Mouse (Mus musculus): ENCODE results near the gene Cdh1. TPM values are rescaled to one million over a fixed set of nuclear protein-coding genes. Genes with fewer than 3 reads are reported as not detected.
"Not testable (repeated sequence)": the region's sequence is repeated elsewhere in the genome, so short reads cannot be mapped to it uniquely, and the experiment has no call there.

Gene Cdh1
- polyA plus RNA-seq, 1 experiment from 2014 or later = 74.0 TPM

- H3K27me3 ChIP-seq (ENCODE audit: insufficient read depth, low read length) = no peaks in the 10 kb centered on the region
- H3K9me3 ChIP-seq (replicated peaks; ENCODE audit: low read length) = no peaks in the 10 kb centered on the region
- TF ChIP-seq CTCF (IDR thresholded peaks at IDR 0.05; ENCODE audit: low read depth) = no peak
- H3K36me3 ChIP-seq (ENCODE audit: insufficient read depth, low read length) = no peaks in the 10 kb centered on the region
- ATAC-seq (replicated peaks; ENCODE audit: low FRiP score, low read depth) (peak; percentile 54; the same call in 1 of the 2 replicates), DNase-seq (ENCODE audit: low spot score) (no peak)
- no peak overlapping the region for H3K4me3 ChIP-seq (replicated peaks; ENCODE audit: low read depth, low read length)
- H3K4me1 ChIP-seq (replicated peaks; ENCODE audit: insufficient read depth, low read length) = no peaks in the 10 kb centered on the region
- peak overlapping the region; percentile 50; the same call in 1 of the 2 replicates for H3K27ac ChIP-seq
- no peak overlapping the region for H3K4me2 ChIP-seq (ENCODE audit: low read length)
- no peak overlapping the region for H3K9ac ChIP-seq (ENCODE audit: low read depth, low read length)
- 23% methylated on average over 3 of the region's 3 CpGs for WGBS
Measured at GRCm38 (mm10) chr8:106588443-106589431, 14.4 kb upstream of the Cdh1 start.

GRCm38 (mm10) chr8:106592458-106592857 is 10.7 kb upstream of the Cdh1 start:
- ATAC-seq (replicated peaks; ENCODE audit: low FRiP score, low read depth) (no peak), DNase-seq (ENCODE audit: low spot score) (no peak)
- WGBS = 86% methylated on average over 2 of the region's 3 CpGs
- no peaks in the 10 kb centered on the region for H3K9me3 ChIP-seq (replicated peaks; ENCODE audit: low read length)
- TF ChIP-seq CTCF (IDR thresholded peaks at IDR 0.05; ENCODE audit: low read depth) = no peak
- H3K4me2 ChIP-seq (ENCODE audit: low read length) = no peak overlapping the region
- H3K9ac ChIP-seq (ENCODE audit: low read depth, low read length) = no peak overlapping the region
- no peaks in the 10 kb centered on the region for H3K36me3 ChIP-seq (ENCODE audit: insufficient read depth, low read length)
- no peak overlapping the region for H3K4me3 ChIP-seq (replicated peaks; ENCODE audit: low read depth, low read length)
- H3K27me3 ChIP-seq (ENCODE audit: insufficient read depth, low read length) = no peaks in the 10 kb centered on the region
- H3K27ac ChIP-seq = no peak overlapping the region
- H3K4me1 ChIP-seq (replicated peaks; ENCODE audit: insufficient read depth, low read length) = no peaks in the 10 kb centered on the region

GRCm38 (mm10) chr8:106595623-106596022 is 7.5 kb upstream of the Cdh1 start:
- H3K4me1 ChIP-seq (replicated peaks; ENCODE audit: insufficient read depth, low read length); H3K4me2 ChIP-seq (ENCODE audit: low read length); DNase-seq (ENCODE audit: low spot score); H3K9ac ChIP-seq (ENCODE audit: low read depth, low read length); H3K9me3 ChIP-seq (replicated peaks; ENCODE audit: low read length); H3K27ac ChIP-seq; H3K36me3 ChIP-seq (ENCODE audit: insufficient read depth, low read length); ATAC-seq (replicated peaks; ENCODE audit: low FRiP score, low read depth); H3K4me3 ChIP-seq (replicated peaks; ENCODE audit: low read depth, low read length); H3K27me3 ChIP-seq (ENCODE audit: insufficient read depth, low read length): not testable (repeated sequence)
- WGBS = 90% methylated on average over 3 of the region's 3 CpGs

DNA sequence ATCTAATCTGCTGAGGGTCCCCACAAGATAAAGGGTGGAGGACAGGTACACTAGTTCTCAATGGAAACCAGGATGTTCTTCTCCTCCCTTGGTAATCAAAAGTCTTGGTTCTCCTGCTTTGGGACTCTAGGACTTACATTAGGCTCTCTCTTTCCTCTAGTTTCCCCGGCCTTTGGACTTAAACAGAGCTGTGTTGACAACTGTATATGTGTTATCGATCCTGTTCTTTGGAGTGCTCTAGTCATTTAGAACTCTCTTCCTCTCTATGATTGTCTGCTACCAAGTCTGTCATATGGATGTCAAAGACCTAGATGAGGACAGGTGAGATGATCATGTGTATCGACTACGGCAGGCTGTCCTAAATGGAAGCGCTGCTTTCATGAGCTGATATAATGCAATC is 6.1 kb upstream of the Cdh1 start:
- ATAC-seq (replicated peaks; ENCODE audit: low FRiP score, low read depth) (no peak), DNase-seq (ENCODE audit: low spot score) (no peak)
- H3K9me3 ChIP-seq (replicated peaks; ENCODE audit: low read length) = no peaks in the 10 kb centered on the region
- no peak overlapping the region for H3K4me3 ChIP-seq (replicated peaks; ENCODE audit: low read depth, low read length)
- H3K9ac ChIP-seq (ENCODE audit: low read depth, low read length) = no peak overlapping the region
- over 99% methylated on average over 5 of the region's 5 CpGs for WGBS
- H3K4me2 ChIP-seq (ENCODE audit: low read length) = no peak overlapping the region
- no peak overlapping the region for H3K27ac ChIP-seq
- no peaks in the 10 kb centered on the region for H3K4me1 ChIP-seq (replicated peaks; ENCODE audit: insufficient read depth, low read length)
- no peaks in the 10 kb centered on the region for H3K36me3 ChIP-seq (ENCODE audit: insufficient read depth, low read length)
- TF ChIP-seq CTCF (IDR thresholded peaks at IDR 0.05; ENCODE audit: low read depth) = no peak
- 0 out of 2 replicates have a peak, but pooled peaks cover under 1% of the 10 kb centered on the region for H3K27me3 ChIP-seq (ENCODE audit: insufficient read depth, low read length)

- no peak overlapping the region for H3K9ac ChIP-seq (ENCODE audit: low read depth, low read length)
- H3K4me1 ChIP-seq (replicated peaks; ENCODE audit: insufficient read depth, low read length) = no peaks in the 10 kb centered on the region
- no peak for TF ChIP-seq CTCF (IDR thresholded peaks at IDR 0.05; ENCODE audit: low read depth)
- no peak overlapping the region for H3K4me2 ChIP-seq (ENCODE audit: low read length)
- WGBS = 34% methylated on average over 7 of the region's 7 CpGs
- peaks cover 17% of the 10 kb centered on the region; the same call in 1 of the 2 replicates for H3K27me3 ChIP-seq (ENCODE audit: insufficient read depth, low read length)
- H3K27ac ChIP-seq = no peak overlapping the region
- ATAC-seq (replicated peaks; ENCODE audit: low FRiP score, low read depth) (no peak), DNase-seq (ENCODE audit: low spot score) (no peak)
- H3K4me3 ChIP-seq (replicated peaks; ENCODE audit: low read depth, low read length) = no peak overlapping the region
- no peaks in the 10 kb centered on the region for H3K9me3 ChIP-seq (replicated peaks; ENCODE audit: low read length)
- no peaks in the 10 kb centered on the region for H3K36me3 ChIP-seq (ENCODE audit: insufficient read depth, low read length)
Measured at GRCm38 (mm10) chr8:106599265-106599979, 3.7 kb upstream of the Cdh1 start.

DNA sequence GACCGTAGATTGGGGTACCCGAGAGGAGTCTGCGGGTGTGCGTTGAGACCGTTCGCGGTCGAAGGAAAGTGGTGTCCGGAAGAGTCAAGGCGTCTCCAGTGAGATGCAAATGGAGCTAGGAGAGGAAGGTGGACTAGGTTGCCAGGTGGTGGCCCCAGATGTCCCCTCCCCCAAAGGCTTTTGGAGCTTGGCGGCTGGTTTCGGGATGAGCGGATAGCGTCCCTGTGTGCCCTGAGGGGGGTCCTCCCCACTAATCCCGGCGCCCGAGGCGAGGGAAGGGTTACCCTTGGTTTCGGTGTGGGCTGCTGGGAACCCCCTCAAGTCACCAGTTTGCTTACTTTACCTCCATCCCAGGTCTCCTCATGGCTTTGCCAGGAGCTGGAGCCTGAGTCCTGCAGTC is 782 bp downstream of the Cdh1 start:
- peak overlapping the region; percentile 83 for H3K9ac ChIP-seq (ENCODE audit: low read depth, low read length)
- peaks cover 17% of the 10 kb centered on the region; the same call in 1 of the 2 replicates for H3K27me3 ChIP-seq (ENCODE audit: insufficient read depth, low read length)
- H3K4me2 ChIP-seq (ENCODE audit: low read length) = peak overlapping the region; percentile 73
- no peak for ATAC-seq (replicated peaks; ENCODE audit: low FRiP score, low read depth)
- H3K36me3 ChIP-seq (ENCODE audit: insufficient read depth, low read length) = no peaks in the 10 kb centered on the region
- H3K27ac ChIP-seq = peak overlapping the region; percentile 89; the same call in 1 of the 2 replicates
- no peak for DNase-seq (ENCODE audit: low spot score)
- TF ChIP-seq CTCF (IDR thresholded peaks at IDR 0.05; ENCODE audit: low read depth) = no peak
- no peaks in the 10 kb centered on the region for H3K4me1 ChIP-seq (replicated peaks; ENCODE audit: insufficient read depth, low read length)
- 1% methylated on average over 17 of the region's 19 CpGs for WGBS
- H3K9me3 ChIP-seq (replicated peaks; ENCODE audit: low read length) = no peaks in the 10 kb centered on the region
- H3K4me3 ChIP-seq (replicated peaks; ENCODE audit: low read depth, low read length) = peak overlapping the region; percentile 61

All from kidney, postnatal 0 days (tissue).